Mouse (Mus musculus): ENCODE measurements around the gene Polr2h.

Gene Polr2h

DNA sequence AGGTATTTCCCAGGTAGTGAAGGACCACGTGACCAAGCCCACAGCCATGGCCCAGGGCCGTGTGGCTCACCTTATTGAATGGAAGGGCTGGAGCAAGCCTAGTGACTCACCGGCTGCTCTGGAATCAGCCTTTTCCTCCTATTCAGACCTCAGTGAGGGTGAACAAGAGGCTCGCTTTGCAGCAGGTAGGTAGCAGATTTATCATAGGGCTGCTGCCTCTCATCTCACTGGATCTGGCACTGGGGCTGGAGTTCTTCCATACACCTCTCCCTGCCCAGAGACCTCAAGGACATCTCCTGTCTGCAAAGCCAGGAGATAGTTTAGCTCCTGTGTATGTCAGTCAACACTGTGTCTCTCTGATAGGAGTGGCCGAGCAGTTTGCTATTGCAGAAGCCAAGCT lies 18.2 kb upstream of the Polr2h start:
- in situ Hi-C loops (cut with MboI; ENCODE audit: low pct_unique_long_range_greater_than_20kb in 1 of 2, low sequenced_read_pairs in 2 of 2, unreplicated experiment in 1 of 2), result no loop called here

- in situ Hi-C loops (cut with MboI; ENCODE audit: low pct_unique_long_range_greater_than_20kb in 1 of 2, low sequenced_read_pairs in 2 of 2, unreplicated experiment in 1 of 2), result no loop called here
Measured at GRCm38 (mm10) chr16:20700036-20700435, 17.4 kb upstream of the Polr2h start.

GRCm38 (mm10) chr16:20701316-20701715 lies 16.1 kb upstream of the Polr2h start:
- in situ Hi-C loops (cut with MboI; ENCODE audit: low pct_unique_long_range_greater_than_20kb in 1 of 2, low sequenced_read_pairs in 2 of 2, unreplicated experiment in 1 of 2), result no loop called here

DNA sequence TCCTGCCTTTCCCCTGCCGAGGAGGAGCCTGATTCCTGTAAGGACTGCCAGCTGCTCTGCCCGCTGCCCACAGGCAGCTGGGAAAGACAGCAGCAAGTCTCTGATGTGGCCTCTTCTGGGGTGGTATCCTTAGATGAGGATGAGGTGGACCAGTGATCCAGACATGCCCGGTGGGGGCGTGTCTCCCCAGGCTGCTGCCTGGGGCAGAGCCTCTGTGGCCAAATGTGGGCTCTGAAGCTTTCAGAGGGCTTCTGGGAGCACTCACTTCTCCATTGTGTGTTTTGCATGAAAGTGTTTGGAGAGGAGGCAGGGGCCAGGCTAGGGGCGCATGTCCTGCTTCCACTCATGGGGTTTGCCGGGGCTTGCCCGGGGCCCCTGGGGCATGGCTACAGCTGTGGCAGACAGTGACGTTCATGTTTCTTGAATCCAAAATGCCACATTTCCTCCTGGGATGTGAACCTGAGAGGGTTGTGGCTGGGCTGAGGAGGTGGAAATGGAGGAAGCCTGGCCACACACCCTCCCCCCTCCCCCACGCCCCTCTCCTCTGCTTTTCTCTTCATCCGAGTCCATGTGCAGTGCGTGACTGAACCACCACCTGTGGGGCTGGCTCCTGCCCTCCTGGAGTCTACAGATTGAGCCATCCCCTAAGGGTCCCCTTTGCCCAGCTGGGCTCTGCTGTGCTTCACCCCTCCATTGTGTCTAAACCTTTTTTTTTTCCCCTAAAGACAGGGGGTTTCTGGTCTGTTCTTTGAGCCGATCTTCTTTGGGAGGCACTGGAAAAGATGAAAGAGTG lies 15.5 kb upstream of the Polr2h start:
- in situ Hi-C loops (cut with MboI; ENCODE audit: low pct_unique_long_range_greater_than_20kb in 1 of 2, low sequenced_read_pairs in 2 of 2, unreplicated experiment in 1 of 2), result no loop called here

DNA sequence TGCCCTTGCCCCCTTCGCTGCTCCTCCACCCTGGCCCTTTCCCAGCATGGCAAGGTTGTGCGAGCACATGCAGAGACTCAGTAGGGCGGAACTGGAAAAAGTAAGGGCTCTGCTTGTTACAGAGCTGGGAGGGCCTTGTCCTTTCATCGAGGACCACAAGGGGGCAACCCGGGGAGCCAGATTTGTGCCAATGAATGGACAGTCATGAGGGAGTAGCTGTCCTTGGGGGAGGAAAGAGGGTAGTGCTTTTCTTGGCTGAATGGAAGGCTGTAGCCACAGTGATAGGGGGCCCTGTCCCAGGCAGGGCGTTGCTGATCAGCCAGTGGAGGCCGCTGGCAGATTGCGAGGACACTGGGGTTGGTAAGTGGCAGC lies 15.0 kb upstream of the Polr2h start:
- in situ Hi-C loops (cut with MboI; ENCODE audit: low pct_unique_long_range_greater_than_20kb in 1 of 2, low sequenced_read_pairs in 2 of 2, unreplicated experiment in 1 of 2), result no loop called here

DNA sequence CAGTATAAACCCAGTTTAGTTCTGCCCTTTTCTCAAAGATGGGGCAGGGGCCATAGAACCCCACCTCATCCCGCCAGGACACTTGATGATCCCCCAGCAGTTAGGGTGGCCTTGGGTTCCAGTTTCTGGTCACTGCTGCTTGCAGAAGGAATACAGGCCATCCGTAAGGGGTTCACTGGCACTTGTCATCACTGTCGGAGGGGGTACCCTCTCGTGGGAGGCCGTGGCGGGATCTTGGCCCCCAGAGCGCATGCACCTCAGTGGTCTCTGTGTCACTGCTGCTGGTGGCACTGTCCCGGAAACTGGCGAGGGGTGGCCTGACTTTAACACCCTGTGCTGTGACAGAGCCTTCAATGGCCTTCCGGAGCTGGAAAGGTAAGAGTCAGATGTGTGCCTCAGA lies 14.4 kb upstream of the Polr2h start:
- in situ Hi-C loops (cut with MboI; ENCODE audit: low pct_unique_long_range_greater_than_20kb in 1 of 2, low sequenced_read_pairs in 2 of 2, unreplicated experiment in 1 of 2), result no loop called here

DNA sequence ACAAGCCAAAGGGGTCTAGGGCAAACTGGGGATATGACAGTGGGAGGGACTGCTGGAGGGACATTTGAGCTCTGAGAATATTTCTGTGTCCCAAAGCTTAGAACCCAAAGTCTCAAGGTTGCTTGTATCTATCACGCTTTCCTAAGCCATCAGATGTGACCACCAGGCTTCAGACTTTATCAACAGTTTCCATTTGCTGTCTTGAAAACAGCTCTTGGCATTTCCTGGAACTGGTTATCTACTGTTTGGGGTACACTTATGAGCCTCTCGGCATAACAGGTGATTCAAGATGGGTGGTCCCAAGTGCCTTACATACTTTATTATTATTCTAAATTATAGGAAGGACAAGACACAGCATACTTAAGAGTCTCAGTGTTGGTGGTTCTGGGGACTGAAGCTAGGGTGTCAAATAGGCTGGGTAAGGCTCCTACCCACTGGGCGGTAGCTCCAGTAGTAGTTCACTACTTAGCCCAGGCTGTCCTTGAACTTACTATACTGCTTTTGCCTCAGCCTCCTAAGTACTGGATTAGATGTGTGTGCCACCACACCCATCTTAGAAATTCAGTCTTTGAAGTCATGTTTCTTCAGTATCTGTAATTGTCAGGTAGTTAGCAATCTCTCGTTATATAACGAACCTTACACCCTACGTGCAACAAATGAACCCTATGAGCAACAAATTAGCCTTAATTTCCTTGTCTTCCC lies 13.6 kb upstream of the Polr2h start:
- in situ Hi-C loops (cut with MboI; ENCODE audit: low pct_unique_long_range_greater_than_20kb in 1 of 2, low sequenced_read_pairs in 2 of 2, unreplicated experiment in 1 of 2), result no loop called here

DNA sequence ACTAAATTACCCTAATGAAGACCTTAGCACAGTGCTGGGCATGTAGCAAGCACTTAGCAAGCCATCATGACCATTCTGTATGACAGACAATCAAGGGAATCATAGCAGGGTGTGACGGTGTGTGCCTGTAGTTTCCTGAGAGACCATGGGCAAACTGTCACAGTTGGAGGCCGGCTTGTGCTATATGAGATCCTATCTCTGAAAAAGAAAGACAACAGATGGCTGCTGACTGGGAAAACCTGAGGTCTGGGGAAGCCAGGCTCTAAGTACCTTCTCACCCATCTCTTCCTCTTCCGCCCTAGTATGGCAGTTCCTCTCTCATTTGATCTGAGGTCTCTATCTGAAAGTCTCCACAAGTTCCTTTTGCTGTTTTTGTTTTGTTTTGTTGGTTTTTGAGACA lies 11.7 kb upstream of the Polr2h start:
- in situ Hi-C loops (cut with MboI; ENCODE audit: low pct_unique_long_range_greater_than_20kb in 1 of 2, low sequenced_read_pairs in 2 of 2, unreplicated experiment in 1 of 2), result no loop called here

- in situ Hi-C loops (cut with MboI; ENCODE audit: low pct_unique_long_range_greater_than_20kb in 1 of 2, low sequenced_read_pairs in 2 of 2, unreplicated experiment in 1 of 2), result no loop called here
Measured at GRCm38 (mm10) chr16:20706407-20707055, 10.9 kb upstream of the Polr2h start.

- in situ Hi-C loops (cut with MboI; ENCODE audit: low pct_unique_long_range_greater_than_20kb in 1 of 2, low sequenced_read_pairs in 2 of 2, unreplicated experiment in 1 of 2), result no loop called here
Measured at GRCm38 (mm10) chr16:20708220-20708938, 9.1 kb upstream of the Polr2h start.

GRCm38 (mm10) chr16:20708939-20709734 lies 8.3 kb upstream of the Polr2h start:
- in situ Hi-C loops (cut with MboI; ENCODE audit: low pct_unique_long_range_greater_than_20kb in 1 of 2, low sequenced_read_pairs in 2 of 2, unreplicated experiment in 1 of 2), result no loop called here

DNA sequence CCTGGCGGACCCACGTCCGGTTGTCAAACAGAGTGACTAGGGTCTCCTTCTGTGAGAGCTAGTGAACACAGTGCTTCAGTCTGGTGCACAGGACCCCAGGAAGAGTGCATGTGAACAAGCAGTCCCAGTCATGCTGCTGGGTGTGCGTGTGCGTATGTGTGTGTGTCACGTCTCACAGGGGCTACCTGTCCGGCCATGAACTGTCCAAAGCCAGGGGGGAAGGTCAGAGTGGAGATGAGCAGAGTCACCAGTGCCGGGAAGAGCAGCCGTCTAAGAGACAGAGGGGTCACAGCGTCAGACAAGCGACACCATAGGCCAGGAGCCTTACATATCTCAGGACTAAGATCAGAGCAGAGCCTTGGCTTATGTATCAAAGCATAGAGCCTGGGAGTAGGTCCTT lies 7.1 kb upstream of the Polr2h start:
- in situ Hi-C loops (cut with MboI; ENCODE audit: low pct_unique_long_range_greater_than_20kb in 1 of 2, low sequenced_read_pairs in 2 of 2, unreplicated experiment in 1 of 2), result no loop called here

GRCm38 (mm10) chr16:20710810-20711209 lies 6.7 kb upstream of the Polr2h start:
- in situ Hi-C loops (cut with MboI; ENCODE audit: low pct_unique_long_range_greater_than_20kb in 1 of 2, low sequenced_read_pairs in 2 of 2, unreplicated experiment in 1 of 2), result no loop called here

DNA sequence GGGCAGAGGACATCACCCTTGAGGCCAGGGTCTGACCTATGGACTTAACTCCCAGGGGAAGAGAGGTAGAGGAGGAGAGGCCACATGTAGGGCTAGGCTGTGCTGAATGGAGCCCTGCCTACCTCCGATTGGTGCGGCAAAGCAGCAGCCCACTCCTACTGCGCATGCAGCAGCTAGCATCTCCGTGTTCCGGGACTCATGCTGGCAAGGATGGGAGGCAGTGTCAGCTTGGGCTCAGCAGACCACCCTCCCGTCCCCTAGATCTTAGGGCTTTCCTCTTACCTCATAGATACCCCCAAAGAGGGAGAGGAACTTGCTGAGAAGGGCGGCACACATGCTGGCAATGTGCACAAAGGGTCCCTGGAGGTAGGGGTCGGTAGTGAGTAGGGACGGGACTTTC lies 5.3 kb upstream of the Polr2h start:
- in situ Hi-C loops (cut with MboI; ENCODE audit: low pct_unique_long_range_greater_than_20kb in 1 of 2, low sequenced_read_pairs in 2 of 2, unreplicated experiment in 1 of 2), result no loop called here

DNA sequence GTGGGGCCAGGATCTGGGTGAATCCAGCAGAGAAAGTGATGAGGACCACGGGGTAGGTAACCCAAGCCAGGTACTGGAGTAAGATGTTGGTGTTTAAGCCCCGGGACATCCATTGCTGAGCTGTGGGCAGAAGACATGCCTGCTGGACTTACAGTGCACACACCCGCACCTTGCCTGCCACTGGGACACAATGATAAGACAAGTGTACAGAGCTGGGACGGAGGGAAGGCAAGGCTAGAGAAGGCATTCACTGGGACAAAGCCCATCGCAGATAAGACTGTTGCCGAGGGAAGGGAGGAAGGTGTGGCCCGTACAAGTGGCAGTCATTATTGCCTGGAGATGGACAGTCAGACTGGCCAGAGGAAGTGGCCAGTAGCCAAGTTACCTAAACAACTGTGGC lies 4.6 kb upstream of the Polr2h start:
- in situ Hi-C loops (cut with MboI; ENCODE audit: low pct_unique_long_range_greater_than_20kb in 1 of 2, low sequenced_read_pairs in 2 of 2, unreplicated experiment in 1 of 2), result no loop called here

DNA sequence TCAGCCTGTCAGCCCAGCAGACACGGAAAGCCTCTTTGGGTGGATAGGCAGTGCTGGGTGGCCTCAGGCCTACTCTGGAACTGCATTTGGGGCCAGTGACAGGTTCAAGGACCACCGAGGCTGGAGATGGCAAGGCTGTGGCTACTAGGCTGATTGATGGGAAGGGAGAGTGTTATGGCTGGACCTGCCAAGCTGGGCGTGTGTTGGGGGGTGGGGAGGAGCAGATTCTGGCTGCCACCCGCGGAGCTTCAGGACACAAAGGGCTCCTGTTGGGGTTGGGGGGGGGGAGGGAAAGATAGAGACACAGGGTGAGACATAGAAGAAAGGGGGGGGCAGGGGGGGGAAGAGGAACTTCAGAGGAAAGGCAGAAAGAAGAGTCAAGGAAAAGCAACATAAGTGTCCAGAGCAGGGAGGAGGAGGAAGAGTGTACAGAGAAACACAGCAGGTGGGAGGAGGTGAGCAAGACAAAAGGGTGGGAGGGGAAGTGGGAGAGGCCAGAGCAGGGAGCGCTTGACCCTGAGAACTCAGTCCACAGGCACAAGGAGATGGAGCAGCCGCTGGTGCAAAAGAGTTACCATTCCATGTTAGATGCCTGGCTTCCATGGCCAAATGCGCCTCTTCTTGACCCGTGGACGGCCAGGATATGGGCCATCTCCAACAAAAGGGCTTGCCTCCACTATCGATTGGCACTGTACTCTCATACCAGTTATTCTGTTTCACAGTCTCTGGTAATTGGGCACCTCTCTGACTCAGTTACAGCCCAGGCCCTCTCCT lies 3.0 kb upstream of the Polr2h start:
- in situ Hi-C loops (cut with MboI; ENCODE audit: low pct_unique_long_range_greater_than_20kb in 1 of 2, low sequenced_read_pairs in 2 of 2, unreplicated experiment in 1 of 2), result no loop called here

DNA sequence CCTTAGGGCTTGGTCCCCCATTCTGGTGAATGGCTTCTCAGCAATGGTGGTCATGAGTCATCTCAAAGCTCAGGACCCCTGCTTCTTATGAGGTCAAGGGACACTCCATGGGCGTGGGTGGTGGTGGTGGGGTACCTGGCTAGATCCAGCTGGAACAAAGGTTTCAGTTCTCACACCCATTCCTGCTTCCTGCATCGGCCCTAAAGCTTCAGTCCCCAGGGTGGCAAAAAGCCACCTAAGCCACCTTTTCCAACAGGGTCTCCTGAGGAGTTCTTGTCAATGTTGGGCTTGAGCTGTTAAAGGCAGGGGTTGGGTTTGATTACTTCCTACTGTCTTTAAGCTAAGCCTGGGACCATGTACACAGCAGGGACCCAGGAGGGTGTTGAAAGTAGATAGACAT lies 2.3 kb upstream of the Polr2h start:
- in situ Hi-C loops (cut with MboI; ENCODE audit: low pct_unique_long_range_greater_than_20kb in 1 of 2, low sequenced_read_pairs in 2 of 2, unreplicated experiment in 1 of 2), result no loop called here

DNA sequence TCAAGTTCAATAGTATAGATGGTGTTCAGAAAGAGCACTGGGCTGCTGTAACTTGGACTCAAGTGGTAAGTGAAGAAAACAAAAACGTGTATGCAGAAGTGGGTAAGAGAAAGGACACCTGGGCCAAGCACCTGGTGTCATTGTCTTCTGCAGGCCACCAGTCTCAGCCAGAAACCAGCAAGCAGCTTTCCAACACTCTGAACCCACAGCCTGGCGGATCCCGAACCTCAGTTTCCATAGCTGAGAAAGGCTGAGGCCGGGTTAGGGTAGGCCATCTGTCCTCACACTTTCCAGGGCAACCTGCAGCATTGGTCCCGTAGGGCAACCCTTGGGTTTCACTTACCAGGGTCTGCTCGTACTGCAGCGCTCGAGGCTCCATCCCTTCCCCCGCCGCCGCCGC lies 1.9 kb upstream of the Polr2h start:
- in situ Hi-C loops (cut with MboI; ENCODE audit: low pct_unique_long_range_greater_than_20kb in 1 of 2, low sequenced_read_pairs in 2 of 2, unreplicated experiment in 1 of 2), result no loop called here
